Mouse (Mus musculus): Measurements from ENCODE around the gene Mdga1. TPM values are rescaled to one million over a fixed set of nuclear protein-coding genes. Genes with fewer than 3 reads are reported as not detected.

The Mdga1 gene
- total RNA-seq, 2 experiments from 2014 or later, result 56.9 to 68.0 TPM

DNA sequence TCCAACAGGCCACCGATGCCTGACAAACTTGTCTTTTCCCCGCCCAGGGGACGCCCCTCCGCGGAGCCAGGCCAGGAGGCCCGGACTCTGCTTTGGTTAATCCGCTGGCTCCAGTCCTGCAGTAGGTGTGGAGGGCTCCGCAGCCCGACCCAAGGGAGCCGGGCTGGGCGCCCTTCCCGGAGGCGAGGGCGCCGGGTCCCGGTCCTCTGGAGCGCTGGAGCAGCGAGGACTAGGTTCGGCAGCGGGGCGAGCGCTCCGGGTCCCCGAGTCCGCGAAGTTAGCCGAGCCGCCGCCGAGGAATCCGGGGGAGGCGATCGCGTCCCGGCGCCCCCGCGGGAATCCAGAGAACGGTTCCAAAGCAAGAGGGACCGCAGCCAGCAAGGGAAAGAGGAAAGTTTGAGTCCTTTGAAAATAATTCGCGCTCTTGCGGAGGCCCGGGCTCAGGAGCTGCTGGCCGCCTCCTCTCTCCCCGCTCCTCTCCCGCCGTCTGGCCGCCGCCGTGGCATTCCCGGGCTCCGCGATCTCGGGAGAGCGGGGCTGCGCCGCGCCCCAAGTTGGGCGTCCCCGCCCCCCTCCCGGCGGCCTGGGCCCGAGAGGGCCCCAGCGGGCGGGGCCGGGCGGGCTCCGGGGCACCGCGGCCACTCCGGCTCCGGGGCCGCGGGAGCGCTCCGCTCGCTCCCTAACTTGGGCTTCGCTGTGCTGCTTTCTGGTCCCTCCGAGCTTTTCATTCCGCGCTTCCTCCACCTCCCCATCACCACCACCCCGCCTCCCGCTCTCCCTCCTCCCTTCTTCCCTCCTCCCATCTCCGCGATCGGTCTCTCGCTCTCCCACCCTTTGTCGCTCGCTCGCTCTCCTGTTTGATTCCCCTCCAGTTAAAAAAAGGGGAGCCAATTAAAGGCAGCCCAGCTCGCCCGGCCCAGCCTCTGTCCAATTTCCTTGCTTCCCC is 81.7 kb downstream of the Mdga1 start:
- DNase-seq (ENCODE audit: extremely low spot score in 1 of 2, low spot score in 1 of 2), result peak; percentile 50 to 60

DNA sequence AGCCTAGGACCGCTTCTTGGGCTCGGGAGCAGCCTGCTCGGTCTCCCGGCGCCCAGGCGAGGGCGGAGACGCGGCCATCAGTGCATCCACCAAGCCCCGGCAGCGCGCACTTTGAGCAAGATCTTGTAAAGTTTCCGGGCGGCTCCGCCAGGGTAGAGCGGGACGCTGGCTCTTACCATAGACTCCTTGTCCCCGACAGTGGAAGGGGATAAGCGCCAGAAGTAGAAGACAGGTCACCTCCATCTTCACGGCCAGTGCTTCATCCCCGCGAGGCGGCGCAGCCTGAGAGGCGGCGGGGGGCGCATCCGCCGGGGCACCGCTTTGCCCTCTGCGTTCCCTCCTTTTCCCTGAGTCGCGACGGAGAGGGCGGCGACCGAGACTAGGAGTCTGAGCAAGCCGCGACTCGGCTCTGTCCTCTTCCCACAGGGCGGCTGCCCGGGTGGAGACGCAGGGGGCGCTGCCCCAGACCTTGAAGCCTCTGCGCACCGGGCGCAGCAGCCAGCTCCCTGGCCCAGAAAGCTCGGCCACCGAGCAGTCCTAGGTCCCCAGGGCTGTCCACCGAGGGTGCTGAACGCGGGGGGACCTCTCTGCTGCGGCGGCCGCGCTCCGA is 82.5 kb downstream of the Mdga1 start:
- DNase-seq (ENCODE audit: extremely low spot score in 1 of 2, low spot score in 1 of 2), result no peak

DNA sequence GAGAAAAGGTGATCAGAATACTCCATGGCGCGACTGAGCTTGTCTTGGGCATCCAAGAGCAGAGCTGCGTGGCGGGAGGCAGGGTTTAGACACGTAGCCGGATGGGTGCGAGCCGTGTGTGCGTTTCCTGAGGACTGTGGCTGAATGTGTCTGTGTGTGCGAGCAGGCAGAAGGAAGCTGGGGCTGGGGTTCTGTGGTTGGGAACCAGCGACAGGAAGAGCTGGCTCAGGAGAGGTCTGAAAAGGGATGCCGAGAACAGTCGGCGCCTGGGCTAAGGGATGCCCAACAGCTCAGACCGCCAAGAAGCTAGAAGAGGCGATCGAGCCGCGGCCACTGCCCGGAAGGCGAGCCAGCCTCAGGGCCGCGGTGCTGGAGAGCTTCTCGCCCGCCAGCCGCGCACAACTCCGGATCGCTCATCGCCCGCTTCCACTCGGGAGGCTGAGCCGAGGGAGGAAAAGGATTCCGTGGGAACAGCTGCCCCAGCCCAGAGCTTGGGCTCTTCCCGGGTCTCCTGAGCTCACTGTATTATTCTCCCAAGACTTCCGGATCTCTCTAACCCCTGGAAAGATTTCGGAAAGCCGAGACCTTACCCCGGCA is 83.1 kb downstream of the Mdga1 start:
- no peak for DNase-seq (ENCODE audit: extremely low spot score in 1 of 2, low spot score in 1 of 2)

DNA sequence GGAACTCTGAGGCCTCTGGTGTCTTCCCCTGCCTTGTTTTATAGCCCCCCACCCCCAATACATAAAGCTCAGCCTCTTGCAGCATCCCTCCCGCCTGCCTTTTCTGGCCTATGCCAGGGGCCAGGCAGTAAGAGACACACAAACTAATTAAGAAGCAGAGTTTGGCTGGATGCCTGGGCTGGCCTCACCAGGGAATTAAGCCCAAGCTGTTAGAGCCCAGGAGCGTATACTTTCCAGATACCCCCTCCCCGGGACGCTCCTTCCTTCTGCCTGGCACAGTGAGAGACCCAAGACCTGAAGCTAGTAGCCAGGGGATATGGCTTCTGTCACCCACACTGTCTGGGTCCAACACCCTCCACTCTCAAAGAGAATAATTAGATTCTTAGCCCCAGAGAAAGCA is 83.8 kb downstream of the Mdga1 start:
- DNase-seq (ENCODE audit: extremely low spot score in 1 of 2, low spot score in 1 of 2), result peak in 1 of 2 experiments; percentile 57

DNA sequence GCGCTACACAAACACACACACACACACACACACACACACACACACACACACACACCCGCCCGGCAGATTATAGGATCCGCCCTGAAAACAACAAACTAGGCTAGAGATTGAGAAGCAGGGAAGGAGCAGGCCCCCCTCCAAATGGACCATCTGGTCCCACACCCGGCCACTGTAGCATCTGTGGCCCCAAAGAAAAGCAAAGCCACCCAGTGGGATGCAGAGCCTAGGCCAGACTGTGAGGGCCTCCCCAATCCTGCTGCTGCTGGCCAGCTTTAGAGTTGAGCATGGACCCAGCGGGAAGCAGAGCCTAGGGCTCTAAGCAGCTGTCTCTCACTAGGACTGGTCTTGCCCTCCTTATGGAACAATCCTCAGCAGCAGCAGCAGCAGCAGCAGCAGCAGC is 85.3 kb downstream of the Mdga1 start:
- DNase-seq (ENCODE audit: extremely low spot score in 1 of 2, low spot score in 1 of 2), result no peak

DNA sequence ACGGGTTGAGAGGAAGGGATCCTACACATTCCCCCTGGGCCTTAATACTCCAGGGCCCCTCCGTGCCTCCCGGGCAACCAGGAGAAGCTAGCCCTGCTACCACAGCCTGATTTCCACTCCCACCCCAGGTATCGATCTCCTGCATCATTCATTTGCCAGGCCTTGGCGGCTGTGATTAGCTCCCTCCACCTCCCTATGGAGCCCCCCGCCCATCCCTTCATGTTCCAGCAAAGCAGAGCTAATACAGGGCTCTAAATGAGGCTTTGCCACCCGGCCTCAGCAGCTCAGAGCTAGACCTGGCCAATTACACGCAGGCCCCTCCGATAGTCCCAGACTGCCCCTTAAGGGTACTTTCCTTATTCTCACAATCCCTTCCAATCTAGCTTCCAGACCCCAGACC is 86.5 kb downstream of the Mdga1 start:
- DNase-seq (ENCODE audit: extremely low spot score in 1 of 2, low spot score in 1 of 2), result no peak

DNA sequence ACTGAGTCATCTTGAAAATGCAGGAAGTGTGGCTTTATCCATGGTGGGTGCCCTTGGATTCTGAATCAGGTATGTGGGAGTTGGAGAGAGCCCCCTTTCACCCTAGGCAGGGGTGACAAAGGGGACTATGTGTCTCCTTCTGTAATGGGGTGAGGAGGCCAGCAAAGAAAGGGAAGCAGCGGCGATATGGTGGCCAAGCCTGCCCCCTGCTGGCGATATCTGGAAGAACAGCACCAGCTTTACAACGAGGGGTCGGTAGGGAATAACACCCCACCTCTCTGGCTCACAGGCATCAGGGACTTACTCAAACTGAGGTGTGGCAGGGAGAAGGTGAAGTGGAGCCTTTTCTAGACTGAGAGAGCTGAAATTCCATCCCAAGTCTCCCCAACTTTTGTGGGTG is 87.0 kb downstream of the Mdga1 start:
- peak; percentile 73 to 86 for DNase-seq (ENCODE audit: extremely low spot score in 1 of 2, low spot score in 1 of 2)

DNA sequence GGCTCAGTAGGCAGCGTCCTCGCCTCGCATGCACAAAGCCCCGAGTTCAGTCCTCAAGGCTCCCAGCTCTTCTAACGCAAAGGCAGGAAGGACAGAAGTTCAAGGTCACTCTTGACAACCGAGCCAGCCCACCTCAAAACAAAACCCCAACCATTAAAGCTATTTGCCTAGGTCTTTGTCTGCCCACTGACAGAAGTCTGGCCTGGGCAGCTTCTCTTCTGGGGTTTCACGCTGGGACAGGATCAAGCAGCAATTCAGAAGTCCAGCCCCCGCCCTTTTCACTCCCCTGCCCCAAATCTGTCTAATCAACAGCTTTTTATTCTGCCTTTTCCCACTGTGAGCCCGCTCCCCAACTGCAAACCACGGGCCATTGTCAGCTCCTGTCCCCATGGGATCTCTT is 89.6 kb downstream of the Mdga1 start:
- no peak for DNase-seq (ENCODE audit: extremely low spot score in 1 of 2, low spot score in 1 of 2)

DNA sequence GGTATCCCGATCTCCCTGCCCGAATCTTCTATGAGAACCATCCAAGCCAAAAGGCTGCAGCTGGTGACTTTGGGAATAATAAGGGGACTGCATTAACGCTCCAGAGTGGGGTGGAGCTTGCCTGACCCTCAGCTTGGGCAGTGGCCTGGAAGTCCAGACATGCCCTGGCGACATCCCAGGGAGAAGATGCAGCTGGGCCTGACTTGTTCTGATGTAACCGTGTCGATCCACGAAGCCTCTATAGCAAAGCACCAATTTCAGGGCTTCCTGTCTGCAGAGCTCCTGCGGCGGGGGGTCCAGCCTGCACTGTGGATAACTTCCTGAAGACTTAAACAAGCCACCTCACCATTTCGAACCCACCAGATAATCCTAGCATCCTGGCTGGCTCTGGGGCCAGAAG is 90.9 kb downstream of the Mdga1 start:
- DNase-seq (ENCODE audit: extremely low spot score in 1 of 2, low spot score in 1 of 2), result no peak

DNA sequence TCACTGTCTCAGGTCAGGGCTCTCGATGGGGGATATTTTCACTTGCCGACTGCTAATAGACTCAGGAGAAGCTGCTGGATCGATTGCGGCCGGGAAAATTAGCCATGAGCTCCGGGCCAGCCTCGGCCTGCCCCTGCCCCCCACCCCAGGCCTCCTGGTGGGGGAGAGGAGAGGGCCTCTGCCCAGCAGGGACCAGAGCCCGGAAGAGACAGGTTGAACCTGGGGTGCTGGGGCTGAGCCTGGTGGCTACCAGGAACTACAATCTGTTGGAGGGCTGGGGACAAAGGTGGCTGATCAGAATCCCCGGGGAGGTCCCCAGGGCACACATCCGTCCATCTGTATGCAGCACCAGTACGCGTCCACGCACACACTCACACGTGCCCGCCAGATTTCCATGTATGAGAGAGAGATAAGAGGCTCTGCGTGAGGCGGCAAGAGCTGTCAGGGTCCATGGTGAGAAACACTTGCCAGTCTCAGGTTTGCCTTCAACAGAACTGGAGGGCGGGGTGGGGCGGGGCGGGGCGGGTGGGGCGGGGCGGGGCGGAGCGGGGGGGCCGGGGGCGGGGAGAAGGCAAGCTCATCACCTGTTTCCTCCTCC is 95.7 kb downstream of the Mdga1 start:
- no peak for DNase-seq (ENCODE audit: extremely low spot score in 1 of 2, low spot score in 1 of 2)

DNA sequence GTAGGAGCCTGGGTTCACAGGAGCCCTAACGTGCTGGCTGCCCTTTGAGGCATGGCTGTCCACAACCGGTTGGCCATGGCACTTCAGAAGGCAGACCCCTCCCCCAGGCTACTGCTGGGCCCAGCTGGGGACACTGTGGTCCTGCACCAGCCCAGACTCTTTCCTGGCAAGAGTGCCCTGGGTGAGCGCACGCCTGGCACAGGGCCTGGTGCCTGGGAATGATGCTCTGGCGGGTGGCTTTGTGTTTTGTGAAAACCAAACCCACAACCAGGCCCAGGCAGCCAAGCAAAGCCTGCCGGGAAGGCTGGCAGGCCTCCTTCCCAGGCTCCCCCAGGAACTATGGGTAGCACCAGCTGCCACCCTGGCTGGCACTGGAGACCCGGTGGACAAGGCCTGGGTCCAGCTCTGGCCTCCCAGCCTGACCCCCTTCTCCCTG is 96.3 kb downstream of the Mdga1 start:
- DNase-seq (ENCODE audit: extremely low spot score in 1 of 2, low spot score in 1 of 2), result peak; percentile 74 to 78

DNA sequence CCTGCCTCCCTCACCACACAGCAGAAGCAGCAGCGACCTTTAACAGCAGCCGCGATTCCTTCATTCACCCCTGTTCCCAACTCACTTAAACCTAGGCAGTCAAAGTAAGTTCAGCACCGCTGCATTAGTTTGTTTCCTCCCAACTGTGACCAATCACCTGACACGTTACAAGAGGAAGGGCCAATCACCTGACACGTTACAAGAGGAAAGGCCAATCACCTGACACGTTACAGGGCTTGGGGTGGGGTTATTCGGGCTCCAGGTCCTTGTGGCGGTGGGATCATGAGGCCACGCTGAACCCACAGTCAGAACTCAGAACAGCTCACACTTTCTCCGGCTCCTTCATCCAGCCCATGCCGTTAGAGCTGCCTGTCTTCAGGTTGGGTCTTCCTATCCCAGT is 99.6 kb downstream of the Mdga1 start:
- no peak for DNase-seq (ENCODE audit: extremely low spot score in 1 of 2, low spot score in 1 of 2)

DNA sequence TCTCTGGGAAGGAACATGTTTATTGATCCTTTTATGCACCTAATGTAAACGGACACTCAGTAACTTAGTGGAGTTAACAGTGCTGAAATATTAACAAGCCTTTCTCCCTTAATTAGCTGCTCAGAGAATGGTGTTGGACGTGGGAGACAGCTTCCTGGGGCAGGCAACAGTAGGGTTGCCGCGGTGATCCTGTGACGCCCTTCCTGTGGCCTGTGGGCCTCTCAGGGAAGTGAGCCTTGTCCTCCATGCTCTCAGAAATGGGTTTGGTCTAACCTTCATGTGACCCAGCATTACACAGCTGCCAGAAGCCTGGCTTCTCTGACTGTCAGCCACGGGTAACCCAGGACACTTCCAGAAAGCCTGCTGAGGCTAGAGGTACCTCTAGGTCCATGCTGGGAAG is 104.0 kb downstream of the Mdga1 start:
- DNase-seq (ENCODE audit: extremely low spot score in 1 of 2, low spot score in 1 of 2), result no peak

DNA sequence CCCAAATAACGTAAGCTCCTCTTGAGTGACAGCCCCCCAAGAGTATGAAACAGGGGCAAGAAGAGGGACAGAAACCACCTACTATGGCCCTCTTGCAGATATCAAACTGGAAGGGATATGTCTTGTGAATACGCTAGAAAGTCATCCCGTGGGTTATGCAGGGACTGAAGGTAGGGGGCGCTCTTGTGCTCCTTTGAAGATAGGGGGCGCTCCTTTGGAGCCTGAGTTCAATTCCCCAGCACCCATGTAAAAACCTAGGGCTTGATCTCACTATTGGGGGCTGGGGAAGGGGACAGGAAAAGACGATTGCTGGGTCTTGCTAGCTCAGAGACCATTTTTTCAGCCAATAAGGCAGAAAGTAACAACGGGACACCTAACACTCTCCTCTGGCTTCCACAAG is 105.4 kb downstream of the Mdga1 start:
- no peak for DNase-seq (ENCODE audit: extremely low spot score in 1 of 2, low spot score in 1 of 2)

DNA sequence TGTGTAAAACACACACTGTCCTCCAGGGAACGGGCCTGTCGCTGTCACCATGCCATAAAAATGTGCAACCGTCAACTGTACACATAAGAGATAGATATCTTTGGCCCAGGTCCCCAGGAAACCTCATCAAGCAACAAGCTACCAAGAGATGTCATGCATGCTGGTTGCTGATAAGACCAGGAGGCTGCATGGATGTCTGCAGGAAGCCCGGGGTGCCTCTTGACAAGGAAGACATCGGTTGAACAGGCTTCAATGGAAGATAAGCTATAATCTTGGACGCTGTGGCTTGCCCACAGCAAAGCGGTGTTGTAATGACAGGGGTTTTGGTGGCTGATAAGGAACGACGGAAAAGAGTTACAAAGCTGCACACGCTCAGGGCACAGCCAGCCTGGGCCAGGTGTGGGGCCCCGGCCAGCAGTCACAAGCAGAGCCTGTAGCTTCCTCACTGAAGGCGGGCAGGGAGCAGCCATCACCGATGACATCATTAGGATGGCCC is 110.1 kb downstream of the Mdga1 start:
- DNase-seq (ENCODE audit: extremely low spot score in 1 of 2, low spot score in 1 of 2), result no peak

DNA sequence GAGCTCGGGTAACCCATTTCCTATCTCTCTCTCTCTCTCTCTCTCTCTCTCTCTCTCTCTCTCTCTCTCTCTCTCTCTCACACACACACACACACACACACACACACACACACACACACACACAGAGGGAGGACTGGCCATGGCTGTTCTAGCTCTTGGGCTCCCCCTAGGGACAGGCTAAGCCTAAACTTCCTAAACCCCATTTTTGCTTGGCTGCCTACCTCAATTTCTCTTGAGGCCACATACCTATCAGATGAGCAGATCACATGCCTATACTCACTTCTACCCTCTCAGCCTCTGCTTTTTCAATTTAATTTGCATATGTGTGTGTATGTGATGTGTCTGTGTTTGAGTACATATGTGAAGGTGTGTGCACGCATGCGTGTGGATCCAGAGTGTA is 111.1 kb downstream of the Mdga1 start:
- DNase-seq (ENCODE audit: extremely low spot score in 1 of 2, low spot score in 1 of 2), result peak in 1 of 2 experiments; percentile 57

DNA sequence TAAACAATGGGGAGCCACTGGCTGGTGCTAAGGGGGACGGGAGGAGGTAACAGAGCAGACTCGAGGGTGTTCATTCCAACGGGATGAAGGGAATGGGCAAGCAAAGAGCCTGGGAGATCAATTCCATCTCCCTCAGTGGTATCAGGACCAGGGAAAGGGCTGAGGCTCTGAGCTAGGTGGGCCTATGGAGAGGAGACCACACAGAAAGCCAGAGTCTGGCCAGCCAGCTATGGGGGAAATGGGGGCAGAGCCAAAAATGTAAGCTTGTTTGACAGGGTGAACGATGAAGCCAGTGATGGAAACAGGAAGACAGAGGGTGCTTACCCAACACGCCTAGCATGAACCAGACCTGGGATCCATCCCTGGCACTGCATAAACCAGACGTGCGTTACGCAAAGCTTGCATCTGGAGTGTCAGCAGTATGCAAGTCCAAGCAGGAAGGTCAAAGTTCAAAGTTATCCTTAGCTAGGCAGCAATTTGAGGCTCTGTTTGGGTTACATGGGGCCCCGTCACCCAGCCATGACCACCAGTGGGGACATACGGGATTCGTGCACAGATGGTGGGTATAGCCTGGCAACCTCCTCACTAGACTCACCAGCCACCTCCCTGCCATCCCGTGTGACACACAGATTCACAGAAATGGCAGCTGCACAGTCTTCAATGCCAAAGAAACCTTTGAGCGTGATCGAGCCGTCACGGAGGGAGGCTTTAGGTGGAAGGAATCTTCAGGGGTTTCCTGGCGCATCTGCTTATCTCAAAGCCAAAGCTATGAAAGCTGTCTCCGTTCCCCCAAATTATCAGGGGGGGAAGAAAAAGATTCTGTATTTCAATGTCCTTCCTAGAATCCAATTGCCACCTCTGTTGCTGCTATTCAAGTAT is 113.9 kb downstream of the Mdga1 start:
- no peak for DNase-seq (ENCODE audit: extremely low spot score in 1 of 2, low spot score in 1 of 2)

DNA sequence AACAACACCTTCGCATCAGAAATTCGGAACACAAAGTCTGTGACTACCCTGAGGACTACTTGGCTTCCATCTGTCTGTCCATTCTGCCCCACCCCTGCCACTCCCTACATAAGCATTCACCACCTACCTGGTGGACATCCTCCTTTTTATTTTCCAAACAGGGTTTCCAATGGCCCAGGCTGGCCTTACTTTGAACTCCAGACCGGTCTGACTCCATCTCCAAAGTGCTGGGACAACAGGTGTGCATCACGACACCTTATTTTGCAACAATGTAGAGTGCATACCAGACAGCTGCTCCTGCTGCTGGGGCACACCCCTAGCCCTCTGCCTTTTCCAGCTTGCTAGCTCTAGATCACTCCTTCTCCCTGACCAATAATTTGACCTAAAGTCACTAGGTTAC is 115.1 kb downstream of the Mdga1 start:
- DNase-seq (ENCODE audit: extremely low spot score in 1 of 2, low spot score in 1 of 2), result no peak

DNA sequence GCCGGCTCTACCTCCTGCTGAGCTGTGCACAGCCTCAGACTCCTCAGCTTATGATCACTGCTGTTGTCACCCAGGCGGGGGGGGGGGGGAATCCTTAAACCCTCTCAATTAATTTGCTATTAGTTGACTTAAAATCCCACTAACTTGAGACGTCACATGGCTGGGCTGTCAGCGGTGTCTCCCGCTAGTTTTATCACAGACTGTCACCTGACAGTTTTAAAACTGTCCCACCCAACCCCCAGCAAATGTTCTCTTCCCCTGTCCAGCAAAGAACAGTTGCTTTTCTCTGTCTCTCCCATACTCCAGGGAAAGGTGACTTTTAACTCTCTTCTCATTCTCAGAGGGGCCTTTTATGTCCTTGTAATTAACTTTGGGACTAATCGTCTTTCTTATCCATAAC is 115.5 kb downstream of the Mdga1 start:
- no peak for DNase-seq (ENCODE audit: extremely low spot score in 1 of 2, low spot score in 1 of 2)

Data from layer of hippocampus, postnatal 25 days (tissue).